Mouse (Mus musculus): ENCODE data around the gene Gm43518.

Gm43518 gene

GRCm38 (mm10) chr5:123933957-123934591 is 6.9 kb downstream of the Gm43518 start:
- 61% methylated on average over 18 of the region's 18 CpGs for WGBS

GRCm38 (mm10) chr5:123935931-123936330 is 8.7 kb downstream of the Gm43518 start:
- 68% methylated on average over 5 of the region's 5 CpGs for WGBS

- 79% methylated on average over 5 of the region's 5 CpGs for WGBS
Measured at GRCm38 (mm10) chr5:123938479-123938878, 11.3 kb downstream of the Gm43518 start.

GRCm38 (mm10) chr5:123946546-123946945 is 19.3 kb downstream of the Gm43518 start:
- 70% methylated on average over 4 of the region's 4 CpGs for WGBS

GRCm38 (mm10) chr5:123947041-123947761 is 20.0 kb downstream of the Gm43518 start:
- 50% methylated on average over 7 of the region's 7 CpGs for WGBS

GRCm38 (mm10) chr5:123952365-123953045 is 25.3 kb downstream of the Gm43518 start:
- WGBS = 33% methylated on average over 5 of the region's 5 CpGs

GRCm38 (mm10) chr5:123957213-123957612 is 30.0 kb downstream of the Gm43518 start:
- WGBS = 64% methylated on average over 8 of the region's 8 CpGs

- WGBS = 90% methylated on average over 3 of the region's 3 CpGs
Measured at GRCm38 (mm10) chr5:123959018-123959417, 31.8 kb downstream of the Gm43518 start.

GRCm38 (mm10) chr5:123960129-123960528 is 32.9 kb downstream of the Gm43518 start:
- WGBS = 83% methylated on average over 8 of the region's 8 CpGs

GRCm38 (mm10) chr5:123961046-123961445 is 33.8 kb downstream of the Gm43518 start:
- WGBS = 63% methylated on average over 12 of the region's 12 CpGs

- WGBS = 94% methylated on average over 4 of the region's 4 CpGs
Measured at GRCm38 (mm10) chr5:123964208-123964607, 37.0 kb downstream of the Gm43518 start.

- WGBS = 95% methylated on average over 2 of the region's 2 CpGs
Measured at GRCm38 (mm10) chr5:123966759-123967158, 39.5 kb downstream of the Gm43518 start.

GRCm38 (mm10) chr5:123968468-123968867 is 41.2 kb downstream of the Gm43518 start:
- 87% methylated on average over 5 of the region's 5 CpGs for WGBS

- 54% methylated on average over 8 of the region's 8 CpGs for WGBS
Measured at GRCm38 (mm10) chr5:123969216-123969615, 42.0 kb downstream of the Gm43518 start.

GRCm38 (mm10) chr5:123970576-123970975 is 43.4 kb downstream of the Gm43518 start:
- 75% methylated on average over 4 of the region's 4 CpGs for WGBS

- WGBS = 74% methylated on average over 6 of the region's 6 CpGs
Measured at GRCm38 (mm10) chr5:123972453-123972852, 45.2 kb downstream of the Gm43518 start.

GRCm38 (mm10) chr5:123973299-123974178 is 46.3 kb downstream of the Gm43518 start, which contains the start of gene Hip1r:
Gene Hip1r, plus strand, starts transcription at chr5:123973628.
- under 1% methylated on average over 99 of the region's 106 CpGs for WGBS

GRCm38 (mm10) chr5:123974179-123974485 is 46.9 kb downstream of the Gm43518 start:
- 1% methylated on average over 14 of the region's 14 CpGs for WGBS

- 18% methylated on average over 11 of the region's 11 CpGs for WGBS
Measured at GRCm38 (mm10) chr5:123974616-123975111, 47.4 kb downstream of the Gm43518 start.

GRCm38 (mm10) chr5:123975668-123976180 is 48.5 kb downstream of the Gm43518 start:
- WGBS = 57% methylated on average over 6 of the region's 6 CpGs

GRCm38 (mm10) chr5:123977231-123977630 is 50.0 kb downstream of the Gm43518 start:
- 71% methylated on average over 3 of the region's 3 CpGs for WGBS

All from cerebral cortex, adult 2 months (tissue).